Mouse (Mus musculus) c-Kit-positive CD71-positive TER-119-positive erythroid progenitor cells, embryonic 14.5 days (primary cell): Measurements from ENCODE around the gene Gm28635.
A peak's percentile ranks its signal among the peaks of the same experiment; 100 is the strongest.

ENCODE experiments used
- DNase-seq: peaks from one replicate; pipeline ENCODE4 v3.0.0-alpha.2; 2013; ENCODE audit warnings: low spot score

Gm28635 gene

GRCm38 (mm10) chr2:84637452-84638165 lies 40.2 kb downstream of the Gm28635 start:
- no peak for DNase-seq

GRCm38 (mm10) chr2:84636231-84636741 lies 41.6 kb downstream of the Gm28635 start:
- DNase-seq: no peak

DNA sequence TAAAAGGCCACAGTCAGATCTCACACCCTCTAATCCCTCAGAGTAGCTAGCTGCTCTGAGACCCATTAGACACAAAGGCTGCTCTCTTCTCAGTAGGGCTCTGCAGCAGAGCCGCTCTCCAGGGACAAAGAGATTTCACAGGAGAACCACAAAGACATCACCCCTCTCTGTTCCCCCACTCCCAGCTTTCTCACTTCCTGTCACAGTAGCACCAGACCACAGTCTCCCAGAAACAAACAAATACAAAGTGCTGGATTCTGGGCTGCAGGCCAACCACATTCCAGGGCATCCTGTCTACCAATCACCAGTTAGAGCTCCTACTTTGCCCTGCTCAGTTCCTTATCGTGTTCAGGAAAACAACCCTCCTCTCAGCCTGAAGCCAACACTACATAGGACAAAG lies 42.2 kb downstream of the Gm28635 start:
- no peak for DNase-seq

DNA sequence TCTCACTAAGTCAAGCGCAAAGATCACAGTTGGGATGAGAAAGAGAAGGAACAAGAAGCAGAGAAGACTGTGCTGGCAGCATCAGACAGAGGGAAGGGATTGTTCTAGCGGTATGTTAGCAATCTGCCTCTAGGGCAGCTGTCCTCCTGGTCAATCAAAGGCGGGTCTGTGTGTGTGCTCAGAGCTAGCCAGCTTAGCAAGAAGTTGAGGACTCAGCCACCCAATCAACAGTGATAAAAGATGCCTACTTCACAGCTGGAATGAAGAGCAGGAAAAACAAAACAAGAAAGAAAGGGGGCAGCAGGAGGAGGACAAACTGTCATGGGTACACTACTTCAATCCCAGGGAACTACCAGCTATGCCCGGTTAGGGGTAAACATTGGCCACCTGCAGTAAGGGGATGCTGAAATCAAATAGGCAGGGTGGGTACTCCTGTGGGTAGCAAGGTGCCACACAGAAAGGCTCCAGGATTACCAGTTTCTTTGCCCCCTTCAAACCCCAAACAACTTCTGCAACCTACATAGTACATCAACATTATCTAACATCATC lies 42.8 kb downstream of the Gm28635 start:
- DNase-seq: no peak

GRCm38 (mm10) chr2:84634006-84634405 lies 43.8 kb downstream of the Gm28635 start:
- no peak for DNase-seq

DNA sequence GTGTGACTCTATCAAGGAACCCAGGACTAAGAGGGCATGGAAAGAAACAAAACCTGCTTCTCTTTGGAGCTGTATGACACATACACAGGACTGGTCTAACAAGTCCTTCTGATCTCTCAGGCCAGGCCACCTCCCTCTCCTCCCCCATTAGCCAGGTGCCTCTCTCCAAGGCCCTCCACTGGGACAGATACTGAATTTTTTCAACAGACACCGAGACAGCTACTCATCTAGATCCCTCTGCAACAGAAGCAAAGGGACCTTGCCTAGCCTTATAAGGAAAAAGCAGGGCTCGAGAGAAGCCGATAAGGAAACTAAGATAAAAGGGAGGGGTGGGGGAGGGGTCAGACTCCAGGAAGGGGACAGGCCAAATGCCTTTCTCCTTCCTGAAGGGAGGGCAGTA lies 44.8 kb downstream of the Gm28635 start:
- DNase-seq: peak; percentile 45

DNA sequence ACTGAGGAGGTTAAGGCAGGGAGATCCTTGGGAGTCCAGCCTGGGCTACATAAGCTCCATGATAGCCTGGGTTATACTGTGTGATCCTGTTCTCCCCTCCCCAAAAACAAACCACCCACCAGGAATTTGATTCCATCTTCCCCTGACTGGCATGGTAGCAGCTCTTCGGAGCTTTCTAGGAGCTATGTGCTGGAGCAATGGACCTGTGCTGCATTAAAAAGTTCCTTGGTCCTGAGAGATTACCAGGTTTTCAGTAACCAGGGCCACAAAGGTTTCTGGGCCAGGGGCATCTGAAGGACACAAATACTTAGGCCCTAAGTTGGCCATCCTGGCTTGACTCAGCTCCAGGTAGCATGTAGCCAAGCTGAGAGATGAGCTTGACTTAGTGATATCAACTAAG lies 45.8 kb downstream of the Gm28635 start:
- DNase-seq: no peak

DNA sequence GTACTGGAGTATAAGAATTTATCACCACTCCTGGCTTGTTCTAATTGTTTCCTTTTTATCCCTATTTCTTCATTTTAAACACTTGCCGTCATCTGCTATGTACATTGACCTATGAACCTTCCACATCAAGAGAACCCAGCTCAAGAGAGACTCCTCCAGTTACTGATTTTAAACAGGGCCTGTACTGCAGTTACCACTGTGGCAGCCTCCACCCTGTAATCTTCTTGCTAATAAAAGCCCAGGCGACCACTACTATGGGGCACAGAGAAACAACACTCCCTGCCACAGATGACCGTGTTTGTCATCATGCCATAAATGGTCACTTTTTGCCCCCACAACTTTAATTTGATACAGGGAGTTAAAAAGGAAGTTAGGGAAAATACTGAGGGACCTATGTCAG lies 50.8 kb downstream of the Gm28635 start:
- no peak for DNase-seq

- DNase-seq: no peak
Measured at GRCm38 (mm10) chr2:84626366-84626975, 51.4 kb downstream of the Gm28635 start.

- no peak for DNase-seq
Measured at GRCm38 (mm10) chr2:84624201-84624600, 53.6 kb downstream of the Gm28635 start.

GRCm38 (mm10) chr2:84623428-84624119 lies 54.3 kb downstream of the Gm28635 start:
- DNase-seq: no peak

- DNase-seq: no peak
Measured at GRCm38 (mm10) chr2:84622668-84623067, 55.2 kb downstream of the Gm28635 start.

- no peak for DNase-seq
Measured at GRCm38 (mm10) chr2:84619646-84620340, 58.0 kb downstream of the Gm28635 start.

DNA sequence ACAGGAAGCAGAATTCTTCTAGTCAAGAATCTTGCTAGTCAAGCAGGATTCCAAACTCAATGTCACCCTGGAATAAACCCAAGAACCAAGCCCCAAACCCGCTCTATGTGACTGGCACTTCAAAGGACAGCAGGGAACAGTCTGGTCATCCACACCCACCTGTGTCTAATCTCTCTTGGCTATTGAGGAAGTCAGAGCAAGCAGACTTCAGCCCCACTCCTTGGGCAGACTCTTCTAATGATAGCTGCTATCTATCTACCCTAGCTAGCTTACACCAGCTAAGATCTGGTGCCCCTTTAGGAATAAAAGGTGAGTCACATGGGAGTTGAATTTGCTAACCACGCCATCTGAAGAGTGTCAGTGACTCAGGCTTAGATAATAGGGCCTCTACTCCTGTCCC lies 58.9 kb downstream of the Gm28635 start:
- DNase-seq: no peak

GRCm38 (mm10) chr2:84617637-84618515 lies 60.0 kb downstream of the Gm28635 start:
- peak; percentile 60 for DNase-seq

DNA sequence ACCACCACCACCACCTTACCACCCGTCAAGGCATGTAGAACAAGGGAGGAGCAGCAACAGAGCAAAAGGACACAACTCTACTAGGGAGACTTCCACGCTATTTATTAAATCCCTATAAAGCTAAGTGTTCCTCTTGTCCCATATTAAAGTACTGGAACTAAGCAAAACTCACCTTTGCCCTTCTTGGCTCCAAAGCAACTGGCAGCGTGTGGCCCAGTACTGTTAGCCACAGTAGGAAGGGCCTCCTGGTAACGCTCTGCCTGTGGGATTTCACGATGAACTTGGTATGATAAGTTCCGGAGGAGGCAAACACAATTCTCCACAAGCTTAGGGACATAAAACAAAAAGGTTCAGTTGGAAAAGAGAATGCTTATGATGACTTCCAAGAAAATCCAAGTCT lies 65.1 kb downstream of the Gm28635 start:
- DNase-seq: no peak

- DNase-seq: no peak
Measured at GRCm38 (mm10) chr2:84607842-84608241, 70.0 kb downstream of the Gm28635 start.

DNA sequence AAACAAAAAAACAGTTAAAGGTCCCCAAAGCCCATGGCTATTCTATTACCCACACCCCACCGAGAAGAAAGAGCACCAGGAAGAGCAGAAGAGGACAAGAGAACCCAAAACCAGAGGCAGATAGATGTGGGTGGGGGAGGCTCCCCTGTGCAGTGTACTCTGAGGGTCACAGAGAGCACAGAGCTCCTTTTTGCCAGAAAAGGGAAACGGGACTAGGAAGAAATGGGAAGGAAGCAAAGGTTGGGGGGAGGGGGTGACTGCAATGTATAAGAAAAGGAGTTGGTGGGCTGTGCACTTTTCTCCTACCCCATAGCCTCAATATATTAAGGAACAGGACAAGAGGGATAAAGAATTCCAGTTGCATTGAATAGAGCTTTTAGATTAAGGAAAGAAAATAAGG lies 76.9 kb downstream of the Gm28635 start:
- no peak for DNase-seq

DNA sequence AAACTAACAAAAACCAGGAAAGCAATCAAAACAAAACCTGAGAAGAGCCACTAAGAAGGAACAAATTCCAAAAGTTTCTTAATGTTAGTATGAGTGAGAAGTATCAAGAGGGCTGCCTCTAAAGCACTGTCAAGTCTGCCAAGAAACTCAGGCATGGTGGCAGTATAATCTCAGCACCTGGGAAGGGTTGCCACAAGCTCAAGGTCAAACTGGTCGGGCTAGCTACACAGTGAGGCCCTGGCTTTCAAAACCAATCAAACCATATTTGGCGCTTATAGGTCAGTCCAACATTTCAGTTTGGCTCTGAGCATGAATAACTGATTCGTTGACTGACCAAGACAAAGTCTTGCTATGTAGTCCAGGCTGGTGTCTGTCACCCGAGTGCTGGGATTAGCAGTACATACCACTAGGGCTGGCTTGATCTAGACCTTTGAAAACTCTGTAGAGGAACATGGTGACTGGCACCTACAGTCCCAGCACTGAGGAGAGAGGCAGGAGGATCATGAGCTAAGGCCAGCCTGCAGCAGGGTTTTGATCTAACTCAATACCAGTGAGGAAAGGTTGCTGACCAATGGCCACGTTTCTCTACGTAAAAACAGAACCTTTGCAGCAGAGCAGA lies 78.5 kb downstream of the Gm28635 start:
- no peak for DNase-seq

DNA sequence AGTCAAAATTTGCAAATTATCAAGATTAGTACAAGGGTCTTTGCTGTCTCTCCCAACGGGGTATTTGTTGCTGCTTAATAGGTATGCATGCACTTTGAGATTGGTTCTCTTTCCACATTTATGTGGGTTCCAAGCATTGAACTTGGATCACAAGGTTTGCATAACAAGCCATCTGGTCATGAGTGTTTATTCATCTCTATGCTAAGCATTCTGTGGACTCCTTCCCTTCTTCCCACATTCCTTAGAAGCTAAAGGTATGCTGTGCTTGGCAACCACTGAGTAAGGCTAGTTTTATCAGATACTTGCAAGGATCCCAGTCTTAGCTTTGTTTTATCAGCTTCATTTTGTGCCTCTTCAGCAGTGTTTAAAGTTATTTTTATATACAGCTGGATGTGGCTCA lies 80.7 kb downstream of the Gm28635 start:
- no peak for DNase-seq

DNA sequence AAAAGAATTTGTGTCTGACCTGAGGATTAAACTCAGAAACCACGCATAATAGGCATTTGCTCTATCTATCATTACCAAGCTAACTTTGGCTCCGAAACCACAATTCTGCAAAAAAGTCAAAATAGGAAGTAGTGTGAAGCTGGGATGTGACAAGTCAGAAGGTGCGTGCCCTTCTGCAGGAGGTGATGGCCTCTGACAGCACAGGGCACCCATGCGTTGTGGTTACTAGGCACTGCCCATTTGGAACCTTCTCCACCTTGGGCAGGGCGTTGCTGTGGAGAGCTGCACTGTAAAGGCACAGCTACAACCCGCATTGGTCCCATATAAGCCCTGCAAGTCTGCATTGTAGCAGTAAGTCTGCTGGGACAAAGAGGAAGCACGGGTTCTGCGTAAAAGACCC lies 85.0 kb downstream of the Gm28635 start:
- DNase-seq: no peak
